Mouse (Mus musculus): Measurements from ENCODE around the gene Creb1.

DNA sequence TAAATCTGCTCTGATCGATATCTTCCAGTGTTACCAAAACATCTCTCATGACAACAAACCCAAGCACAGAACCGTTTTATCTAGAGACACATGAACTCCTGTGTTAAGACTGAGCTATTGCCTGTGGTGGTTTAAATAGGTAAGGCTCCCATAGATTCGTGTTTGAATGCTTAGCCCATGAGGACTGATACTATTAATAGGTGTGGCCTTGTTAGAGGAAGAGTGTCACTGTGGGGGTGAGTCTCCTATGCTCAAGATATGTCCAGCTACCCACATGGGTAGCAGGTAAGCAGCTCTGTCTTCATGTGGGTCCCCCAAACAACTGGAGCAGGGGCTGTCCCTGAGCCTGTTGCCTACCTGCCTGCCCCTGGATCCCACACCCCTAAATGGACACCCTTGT is 15.9 kb upstream of the Creb1 start:
- TF ChIP-seq CTCF (IDR thresholded peaks at IDR 0.05; ENCODE audit: borderline replicate concordance, insufficient read depth, low read depth, low read length) = no peak
- TF ChIP-seq POLR2A (IDR thresholded peaks at IDR 0.05; ENCODE audit: borderline replicate concordance, insufficient read depth, low read length) = no peak

All from cerebellum, adult 2 months (tissue).